In genomic region chr12:68541811-68542210, GRCm38 (mm10) we compare ENCODE assay signal across 23 mouse cellular contexts.
DNase-seq lines count a peak whose midpoint lies in the region; ATAC-seq lines count a peak whose summit lies in the region.
"Had no signal": no experiment of that assay in that cellular context is flagged by ENCODE, and none has a peak within 500 bp of the region (broad histone marks: within the 10 kb centered on the region; RNA-seq: fewer than 3 reads in every experiment).

No protein-coding gene starts in this region.

- H3K4me2 ChIP-seq in forebrain, embryonic 16.5 days (ENCODE audit: low read length), result no peak overlapping the region
- H3K4me2 ChIP-seq in midbrain, embryonic 12.5 days (replicated peaks), result no peak overlapping the region
- no peak overlapping the region for H3K4me2 ChIP-seq in intestine, embryonic 16.5 days (ENCODE audit: low read depth, low read length)
- H3K4me2 ChIP-seq: heart, embryonic 11.5 days; limb, embryonic 12.5 days; liver, embryonic 11.5 days had no signal

- ATAC-seq in forebrain, embryonic 16.5 days, result peak; percentile 43; the same call in 1 of the 2 replicates
- peak; percentile 23; the same call in 1 of the 2 replicates for ATAC-seq in midbrain, embryonic 12.5 days (ENCODE audit: low FRiP score, low read depth)
- no peak for ATAC-seq in intestine, embryonic 16.5 days
- ATAC-seq: activated CD4-positive, CD25-positive, alpha-beta regulatory T cell, adult 4 months; liver, postnatal 0 days; lung, postnatal 0 days had no signal

- H3K4me1 ChIP-seq in forebrain, embryonic 16.5 days (replicated peaks; ENCODE audit: control insufficient read depth, insufficient read depth, low read length), result peaks cover 3% of the 10 kb centered on the region
- H3K4me1 ChIP-seq in forebrain, embryonic 10.5 days, result peaks cover 12% of the 10 kb centered on the region
- peaks cover 3% of the 10 kb centered on the region; the same call in 1 of the 2 replicates for H3K4me1 ChIP-seq in midbrain, embryonic 12.5 days
- H3K4me1 ChIP-seq in midbrain, embryonic 10.5 days, result peaks cover 9% of the 10 kb centered on the region
- no peaks in the 10 kb centered on the region for H3K4me1 ChIP-seq in intestine, embryonic 16.5 days (ENCODE audit: control insufficient read depth, insufficient read depth, low read length)
- H3K4me1 ChIP-seq: limb, embryonic 12.5 days had no signal

- no peak for DNase-seq in forebrain, embryonic 10.5 days (ENCODE audit: extremely low spot score, low spot score)
- no peak for DNase-seq in midbrain, embryonic 10.5 days (ENCODE audit: low spot score)
- peak; percentile 30 for DNase-seq in brain, embryonic 18.5 days (ENCODE audit: low read depth, low spot score)
- DNase-seq in c-Kit-positive CD71-positive TER-119-positive erythroid progenitor cells, embryonic 14.5 days (ENCODE audit: low spot score), result no peak
- DNase-seq: adrenal gland, adult 8-10 months; cerebellum, adult 9-11 months; gastrocnemius, postnatal 14 days; heart, adult 11 months; kidney, postnatal 25 days; liver, postnatal 0 days; right cerebral cortex, adult 18-20 months; right cerebral cortex, postnatal 4 days; thymus, postnatal 14 days had no signal

- no peak overlapping the region for H3K27ac ChIP-seq in forebrain, embryonic 16.5 days (ENCODE audit: low read length)
- H3K27ac ChIP-seq in forebrain, embryonic 10.5 days, result no peak overlapping the region
- no peak overlapping the region for H3K27ac ChIP-seq in midbrain, embryonic 12.5 days (replicated peaks)
- no peak overlapping the region for H3K27ac ChIP-seq in midbrain, embryonic 10.5 days (replicated peaks)
- H3K27ac ChIP-seq in intestine, embryonic 16.5 days (ENCODE audit: low read length), result no peak overlapping the region
- H3K27ac ChIP-seq: layer of hippocampus, adult 2 months; limb, embryonic 12.5 days; macrophage had no signal

- WGBS in forebrain, embryonic 16.5 days, result 28% methylated on average over 3 of the region's 3 CpGs
- 59% methylated on average over 3 of the region's 3 CpGs for WGBS in forebrain, embryonic 10.5 days
- WGBS in midbrain, embryonic 12.5 days, result 33% methylated on average over 3 of the region's 3 CpGs
- 45% methylated on average over 3 of the region's 3 CpGs for WGBS in midbrain, embryonic 10.5 days
- 43% methylated on average over 3 of the region's 3 CpGs for WGBS in intestine, embryonic 16.5 days

- no peak overlapping the region for H3K9ac ChIP-seq in forebrain, embryonic 16.5 days (replicated peaks; ENCODE audit: low read depth, low read length)
- no peak overlapping the region for H3K9ac ChIP-seq in midbrain, embryonic 12.5 days (replicated peaks)
- no peak overlapping the region for H3K9ac ChIP-seq in intestine, embryonic 16.5 days (ENCODE audit: low read depth, low read length)
- H3K9ac ChIP-seq: limb, embryonic 12.5 days; liver, postnatal 0 days had no signal

- H3K27me3 ChIP-seq in forebrain, embryonic 16.5 days (replicated peaks; ENCODE audit: control insufficient read depth, insufficient read depth, low read length), result no peaks in the 10 kb centered on the region
- no peaks in the 10 kb centered on the region for H3K27me3 ChIP-seq in forebrain, embryonic 10.5 days (ENCODE audit: poor library complexity, severe bottlenecking)
- H3K27me3 ChIP-seq in midbrain, embryonic 12.5 days, result no peaks in the 10 kb centered on the region
- no peaks in the 10 kb centered on the region for H3K27me3 ChIP-seq in midbrain, embryonic 10.5 days (ENCODE audit: low read depth, poor library complexity, severe bottlenecking)
- no peaks in the 10 kb centered on the region for H3K27me3 ChIP-seq in intestine, embryonic 16.5 days (replicated peaks; ENCODE audit: control insufficient read depth, insufficient read depth, low read length)
- H3K27me3 ChIP-seq: limb, embryonic 12.5 days had no signal

- no peak overlapping the region for H3K4me3 ChIP-seq in forebrain, embryonic 16.5 days (replicated peaks; ENCODE audit: low read length)
- no peak overlapping the region for H3K4me3 ChIP-seq in forebrain, embryonic 10.5 days
- no peak overlapping the region for H3K4me3 ChIP-seq in midbrain, embryonic 12.5 days
- H3K4me3 ChIP-seq in midbrain, embryonic 10.5 days, result no peak overlapping the region
- H3K4me3 ChIP-seq in intestine, embryonic 16.5 days (ENCODE audit: low read length), result no peak overlapping the region
- H3K4me3 ChIP-seq: layer of hippocampus, adult 2 months; limb, embryonic 12.5 days had no signal

- H3K36me3 ChIP-seq in forebrain, embryonic 16.5 days (ENCODE audit: control insufficient read depth, insufficient read depth), result no peaks in the 10 kb centered on the region
- no peaks in the 10 kb centered on the region for H3K36me3 ChIP-seq in forebrain, embryonic 10.5 days (replicated peaks)
- H3K36me3 ChIP-seq in midbrain, embryonic 12.5 days, result no peaks in the 10 kb centered on the region
- H3K36me3 ChIP-seq in midbrain, embryonic 10.5 days, result no peaks in the 10 kb centered on the region
- no peaks in the 10 kb centered on the region for H3K36me3 ChIP-seq in intestine, embryonic 16.5 days (ENCODE audit: control insufficient read depth, insufficient read depth, low read length)
- H3K36me3 ChIP-seq: limb, embryonic 12.5 days had no signal

- no peaks in the 10 kb centered on the region for H3K9me3 ChIP-seq in forebrain, embryonic 16.5 days (ENCODE audit: control insufficient read depth, low read length)
- H3K9me3 ChIP-seq in forebrain, embryonic 10.5 days, result no peaks in the 10 kb centered on the region
- H3K9me3 ChIP-seq in midbrain, embryonic 12.5 days, result no peaks in the 10 kb centered on the region
- no peaks in the 10 kb centered on the region for H3K9me3 ChIP-seq in midbrain, embryonic 10.5 days (replicated peaks)
- no peaks in the 10 kb centered on the region for H3K9me3 ChIP-seq in intestine, embryonic 16.5 days (ENCODE audit: control insufficient read depth, low read length)
- H3K9me3 ChIP-seq: limb, embryonic 12.5 days had no signal
